Mouse (Mus musculus) forebrain, embryonic 12.5 days (tissue): ENCODE data around the gene Tmem92. TPM values are rescaled to one million over a fixed set of nuclear protein-coding genes. Genes with fewer than 3 reads are reported as not detected.

ENCODE experiments used
- polyA plus RNA-seq: library from polyadenylated mRNA; unstranded; fragments of >200 nt; fragmentation: Nextera tagmentation; extraction: Ambion mirVana; gene quantifications from 2 replicates; pipeline ENCODE4 v1.2.1, GENCODE M21; 2016

The Tmem92 gene
- polyA plus RNA-seq, 1 experiment from 2014 or later: not detected

Other genes with a start within 250 kb of the Tmem92 start
- 2.8 and 3.0 TPM in 2 replicates for gene Rsad1, start 233.4 kb downstream of the Tmem92 start, polyA plus RNA-seq
- 0.69 TPM in 1 of 2 replicates, not detected in the other for gene Chad, start 217.7 kb downstream of the Tmem92 start, polyA plus RNA-seq
- gene Acsf2, start 180.8 kb downstream of the Tmem92 start, polyA plus RNA-seq: 3.5 and 4.0 TPM in 2 replicates
- 218 and 229 TPM in 2 replicates for gene Lrrc59, start 152.9 kb downstream of the Tmem92 start, polyA plus RNA-seq
- 125 and 136 TPM in 2 replicates for gene Mrpl27, start 128.9 kb downstream of the Tmem92 start, polyA plus RNA-seq
- 40.5 and 43.6 TPM in 2 replicates for gene Eme1, start 128.7 kb downstream of the Tmem92 start, polyA plus RNA-seq
- 13.6 and 17.4 TPM in 2 replicates for gene Xylt2, start 105.2 kb downstream of the Tmem92 start, polyA plus RNA-seq
- not detected in 2 replicates for gene Gm11541, start 78.2 kb downstream of the Tmem92 start, polyA plus RNA-seq
- 0.27 TPM in 1 of 2 replicates, not detected in the other for gene Cdc34b, start 40.9 kb downstream of the Tmem92 start, polyA plus RNA-seq
- 208 and 267 TPM in 2 replicates for gene Col1a1, start 153.5 kb upstream of the Tmem92 start, polyA plus RNA-seq
- gene Hils1, start 184.9 kb upstream of the Tmem92 start, polyA plus RNA-seq: not detected in 2 replicates
- gene Sgca, start 193.6 kb upstream of the Tmem92 start, polyA plus RNA-seq: not detected in 2 replicates
- 16.6 and 17.7 TPM in 2 replicates for gene Ppp1r9b, start 208.3 kb upstream of the Tmem92 start, polyA plus RNA-seq
- gene Samd14, start 227.2 kb upstream of the Tmem92 start, polyA plus RNA-seq: 80.5 and 86.7 TPM in 2 replicates